Mouse (Mus musculus) ovary, postnatal 14 days (tissue): ENCODE measurements around the gene Tecpr1.

Experiments
- DNase-seq: peaks from one replicate; pipeline ENCODE4 v3.0.0; 2022; ENCODE audit warnings: low spot score

The Tecpr1 gene

DNA sequence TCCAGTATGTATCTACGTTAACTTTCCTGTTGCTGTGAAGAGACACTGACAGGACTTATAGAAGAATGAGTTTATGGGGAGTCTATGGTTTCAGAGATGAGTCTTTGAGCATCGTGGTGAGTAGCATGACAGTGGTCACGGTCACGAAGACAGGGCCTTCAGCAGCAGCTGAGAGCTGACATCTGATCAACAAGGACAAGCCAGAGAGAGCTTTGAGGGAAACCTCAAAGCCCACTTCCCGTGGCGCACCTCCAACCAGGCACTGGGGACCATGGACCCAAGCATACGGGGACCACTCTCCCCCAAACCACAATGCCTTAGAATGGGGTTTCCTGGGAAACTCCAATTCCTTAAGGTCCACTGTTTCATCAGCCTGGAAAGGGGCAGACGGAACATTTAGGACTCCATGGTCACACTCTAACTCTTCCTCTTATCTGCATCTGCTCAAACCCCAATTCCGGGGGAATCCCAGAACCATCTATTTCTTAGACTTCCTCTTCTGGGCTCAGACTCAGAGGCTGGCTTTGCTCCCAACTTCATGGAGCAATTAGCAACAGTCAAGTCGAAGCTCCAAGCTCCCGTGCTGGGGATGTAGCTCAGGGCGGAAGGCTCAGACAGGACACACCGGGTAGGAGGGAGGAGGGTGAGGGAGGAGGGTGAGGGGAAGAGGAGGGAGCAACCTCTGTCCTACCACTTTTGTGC is 28.6 kb upstream of the Tecpr1 start:
- DNase-seq = no peak

- DNase-seq = no peak
Observed at GRCm38 (mm10) chr5:144249871-144250270, 26.5 kb upstream of the Tecpr1 start.

GRCm38 (mm10) chr5:144247906-144248585 is 24.6 kb upstream of the Tecpr1 start:
- DNase-seq = no peak

DNA sequence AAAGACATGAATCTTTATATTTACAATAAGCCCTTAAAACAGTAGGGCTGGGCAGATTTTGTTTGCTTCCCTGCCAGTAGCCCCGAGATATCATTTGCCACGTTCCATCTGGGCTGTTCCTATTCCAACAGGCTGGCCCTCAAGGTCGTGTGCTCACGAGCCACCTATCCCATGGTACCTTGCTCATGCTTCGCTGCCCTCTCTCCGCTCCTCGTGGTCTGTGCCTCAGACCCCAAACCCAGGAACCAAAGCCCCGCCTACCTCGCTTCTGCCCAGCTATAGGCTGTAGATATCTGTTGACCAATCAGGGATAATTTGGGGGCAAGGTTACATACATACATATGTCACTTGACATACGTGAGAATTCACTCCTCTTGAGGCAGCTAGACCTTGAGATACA is 23.9 kb upstream of the Tecpr1 start:
- no peak for DNase-seq

DNA sequence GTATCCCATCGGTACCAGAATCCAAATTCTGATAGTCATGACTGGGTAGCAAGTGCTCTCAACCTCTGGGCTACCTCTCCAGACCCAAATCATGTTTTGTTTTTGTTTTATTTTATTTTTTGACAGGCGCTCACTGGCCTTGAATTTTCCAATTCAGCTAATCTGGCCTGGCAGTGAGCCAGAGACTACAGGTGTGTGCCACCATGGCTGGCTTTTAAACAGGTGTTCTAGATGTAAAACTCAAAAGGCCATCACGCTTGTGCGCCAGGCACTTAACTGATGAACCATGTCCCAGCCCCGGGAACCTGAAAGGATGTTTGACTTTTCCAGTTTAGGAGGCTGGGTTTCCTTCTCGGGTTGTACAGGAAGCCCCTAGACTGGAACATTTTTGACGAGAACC is 23.3 kb upstream of the Tecpr1 start:
- no peak for DNase-seq

GRCm38 (mm10) chr5:144245592-144245991 is 22.2 kb upstream of the Tecpr1 start:
- no peak for DNase-seq

GRCm38 (mm10) chr5:144243901-144244487 is 20.6 kb upstream of the Tecpr1 start, which contains the start of gene Bri3:
Gene Bri3 (plus strand): TSS chr5:144244437.
- DNase-seq = no peak

DNA sequence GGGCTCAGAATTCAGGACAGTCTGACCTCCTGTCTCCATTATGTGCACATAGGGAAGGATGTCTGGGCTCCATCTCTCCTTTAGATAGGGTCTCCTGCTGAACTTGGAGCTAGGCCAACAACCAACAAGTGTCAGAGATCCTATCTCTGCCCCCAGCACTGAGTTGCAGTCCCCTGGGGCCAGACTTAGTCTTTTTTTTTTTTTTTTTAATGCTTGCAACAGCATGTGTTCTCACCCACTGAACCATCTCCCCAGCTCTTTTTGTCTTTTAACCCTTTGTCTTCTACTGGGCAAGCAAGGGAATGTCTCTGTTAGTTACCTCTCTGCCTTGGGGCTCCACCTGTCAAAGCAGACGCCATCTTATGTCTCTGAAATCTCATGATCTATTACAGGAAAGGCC is 15.6 kb upstream of the Tecpr1 start:
- DNase-seq = no peak

- DNase-seq = no peak
Observed at GRCm38 (mm10) chr5:144234714-144235113, 11.3 kb upstream of the Tecpr1 start.

DNA sequence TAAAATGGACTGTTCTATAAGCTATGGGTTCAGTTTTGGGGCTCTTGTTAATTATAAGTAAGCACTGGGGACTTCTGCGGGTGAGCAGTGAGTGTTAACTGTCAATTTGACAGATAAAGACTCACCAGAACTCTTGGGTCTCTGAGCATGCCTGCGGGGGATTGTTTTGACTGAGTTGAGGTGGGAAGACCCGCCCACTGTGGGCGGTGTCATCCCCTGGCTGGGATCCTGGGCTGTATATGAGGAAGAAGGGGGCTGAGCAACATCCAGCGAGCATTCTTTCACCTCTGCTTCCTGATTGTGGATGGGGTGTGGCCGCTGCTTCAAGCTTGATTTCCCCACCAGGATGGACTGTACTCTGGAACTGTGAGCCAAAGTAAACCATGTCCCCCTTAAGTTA is 10.8 kb upstream of the Tecpr1 start:
- no peak for DNase-seq

DNA sequence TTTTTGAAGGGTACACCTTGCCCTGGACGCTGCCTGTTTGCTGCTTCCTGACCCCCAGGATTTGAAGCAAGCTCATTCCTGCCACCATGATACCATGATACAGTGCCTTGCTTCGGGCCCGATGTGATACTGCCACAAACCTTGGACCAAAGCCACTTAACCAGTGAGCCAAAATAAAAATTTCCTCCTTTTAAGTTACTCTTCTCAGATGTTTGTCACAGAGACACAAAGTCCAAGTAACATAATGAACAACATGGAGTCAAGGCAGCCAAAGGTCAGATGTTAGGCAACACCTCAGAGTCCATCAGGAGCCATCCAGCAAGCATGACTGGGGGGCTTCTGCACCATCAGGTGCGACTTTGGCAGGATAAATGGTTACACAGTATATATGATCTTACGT is 9.1 kb upstream of the Tecpr1 start:
- no peak for DNase-seq

GRCm38 (mm10) chr5:144231410-144231809 is 8.0 kb upstream of the Tecpr1 start:
- DNase-seq = no peak

DNA sequence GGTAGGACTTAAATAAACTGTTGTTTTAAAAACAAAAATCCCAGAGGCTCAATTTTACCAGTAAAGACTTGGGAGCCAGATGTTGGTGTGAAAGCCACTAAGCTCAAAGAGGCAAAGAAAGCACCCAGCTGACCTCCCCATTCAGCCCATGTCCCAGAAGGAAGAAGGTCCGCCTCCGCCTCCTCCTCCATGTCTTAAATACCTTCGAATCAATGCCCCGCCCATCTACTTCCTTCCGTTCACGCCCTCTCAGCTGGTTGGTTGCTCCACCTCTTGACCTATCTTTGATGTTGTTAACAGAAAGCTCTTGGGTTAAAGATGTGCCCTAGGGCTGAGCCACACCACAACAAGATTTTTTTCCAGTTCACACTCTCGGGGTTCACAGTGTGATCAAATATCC is 6.8 kb upstream of the Tecpr1 start:
- DNase-seq = no peak

- DNase-seq = no peak
Observed at GRCm38 (mm10) chr5:144226220-144226619, 2.8 kb upstream of the Tecpr1 start.

- no peak for DNase-seq
Observed at GRCm38 (mm10) chr5:144223899-144224816, 743 bp upstream of the Tecpr1 start.

DNA sequence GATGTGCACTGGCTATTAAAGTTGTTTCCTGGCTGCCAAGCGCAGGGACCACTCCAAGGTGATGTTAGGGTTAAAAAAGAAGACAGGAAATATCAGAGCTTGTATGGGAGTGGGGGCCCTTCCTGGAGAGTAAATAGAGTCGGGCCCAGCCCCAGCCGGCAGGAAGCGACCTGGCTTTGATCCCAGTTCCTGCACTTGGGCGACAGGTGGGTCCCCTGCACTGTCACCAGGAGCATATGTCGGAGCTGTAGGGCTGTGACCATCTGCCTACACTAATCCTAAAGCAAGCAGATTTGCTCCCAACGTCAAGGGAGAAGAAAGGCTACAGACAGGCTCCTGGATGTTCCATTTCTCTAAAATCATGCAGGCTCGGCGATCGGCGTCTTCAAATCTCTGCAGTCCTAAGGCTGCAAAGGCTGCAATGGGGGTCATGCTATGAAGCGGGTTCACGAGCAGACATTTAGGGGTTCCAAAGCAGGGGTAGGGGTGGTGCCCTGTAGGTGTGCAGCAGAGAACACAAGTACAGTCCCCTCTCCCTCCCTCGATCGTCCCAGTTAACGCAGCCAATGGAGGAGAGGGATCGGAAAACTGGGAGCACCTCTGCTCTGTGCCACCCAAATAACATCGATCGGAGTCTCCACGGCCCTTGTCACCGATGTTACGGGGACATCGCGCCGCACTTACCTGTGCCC is 458 bp downstream of the Tecpr1 start:
- DNase-seq = no peak

DNA sequence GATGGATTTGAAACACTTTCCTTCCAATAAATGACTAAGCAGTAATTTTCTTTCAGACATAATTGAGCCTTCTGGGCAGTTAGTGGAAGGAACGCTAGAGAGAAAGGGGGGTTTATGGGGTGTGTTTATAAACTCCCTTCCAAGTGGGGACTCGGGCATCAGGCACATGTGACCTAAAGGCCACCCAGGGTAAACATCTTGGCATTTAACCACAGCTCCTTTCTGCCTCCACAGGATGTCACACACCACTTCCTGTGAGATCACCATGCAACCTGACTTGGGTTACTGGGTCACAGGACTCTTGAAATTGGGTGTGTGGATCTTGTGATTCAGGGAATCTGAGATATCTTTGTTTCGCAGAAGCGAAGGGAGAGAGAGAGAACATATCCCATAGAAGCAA is 2.1 kb downstream of the Tecpr1 start:
- no peak for DNase-seq

GRCm38 (mm10) chr5:144219936-144220335 is 3.5 kb downstream of the Tecpr1 start:
- no peak for DNase-seq

DNA sequence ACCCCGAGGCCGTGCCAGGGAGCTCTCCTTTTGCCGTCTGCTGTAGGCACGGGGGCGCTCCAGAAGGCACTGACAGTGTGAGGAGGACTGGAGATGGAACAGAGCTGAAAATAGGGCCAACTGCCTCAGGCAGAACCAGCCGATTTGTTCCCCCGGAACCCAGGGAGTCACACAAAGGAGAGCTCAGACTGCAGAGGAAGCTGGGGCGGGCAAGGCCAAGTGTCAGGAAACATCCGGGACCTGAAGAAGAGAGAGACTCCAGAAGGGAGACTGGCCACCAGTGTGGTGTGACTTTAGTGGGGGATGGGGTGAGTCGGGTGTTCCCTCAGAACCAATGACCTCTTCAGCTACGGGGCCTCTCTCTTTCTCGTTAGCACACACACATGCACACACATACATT is 4.1 kb downstream of the Tecpr1 start:
- DNase-seq = no peak

- DNase-seq = no peak
Observed at GRCm38 (mm10) chr5:144218061-144218460, 5.4 kb downstream of the Tecpr1 start.

GRCm38 (mm10) chr5:144215992-144216391 is 7.4 kb downstream of the Tecpr1 start:
- no peak for DNase-seq

- peak; percentile 50 for DNase-seq
Observed at GRCm38 (mm10) chr5:144214453-144214852, 9.0 kb downstream of the Tecpr1 start.
